Mouse (Mus musculus): ENCODE data around the gene Cd200. TPM values are rescaled to one million over a fixed set of nuclear protein-coding genes. Genes with fewer than 3 reads are reported as not detected.

Gene Cd200
- polyA plus RNA-seq, 1 experiment from 2014 or later = 3.2 TPM

GRCm38 (mm10) chr16:45334891-45335290, 74.0 kb downstream of the Cd200 start:
- Histone ChIP-seq H3K27ac (ENCODE audit: low read depth) (no peak overlapping the region), H3K4me2 (ENCODE audit: low read depth, low read length) (no peak overlapping the region), H3K4me3 (ENCODE audit: low read depth, low read length) (no peak overlapping the region), H3K36me3 (replicated peaks; ENCODE audit: insufficient read depth, low read length) (no peaks in the 10 kb centered on the region), H3K4me1 (ENCODE audit: insufficient read depth) (no peaks in the 10 kb centered on the region), H3K9ac (replicated peaks) (no peak overlapping the region), H3K9me3 (ENCODE audit: low read length) (no peaks in the 10 kb centered on the region), H3K27me3 (ENCODE audit: insufficient read depth, low read length) (no peaks in the 10 kb centered on the region)
- DNase-seq (no peak), ATAC-seq (no peak)
- TF ChIP-seq EP300 (IDR thresholded peaks at IDR 0.05; ENCODE audit: low read depth) (no peak), CTCF (IDR thresholded peaks at IDR 0.05; ENCODE audit: low read depth) (no peak)
- WGBS (ENCODE audit: insufficient replicate concordance) = 73% methylated on average over 5 of the region's 5 CpGs

- TF ChIP-seq CTCF (IDR thresholded peaks at IDR 0.05; ENCODE audit: low read depth) = no peak
- TF ChIP-seq EP300 (IDR thresholded peaks at IDR 0.05; ENCODE audit: low read depth) = no peak
- 66% methylated on average over 2 of the region's 2 CpGs for WGBS (ENCODE audit: insufficient replicate concordance)
- no peaks in the 10 kb centered on the region for H3K36me3 ChIP-seq (replicated peaks; ENCODE audit: insufficient read depth, low read length)
- no peak overlapping the region for H3K9ac ChIP-seq (replicated peaks)
- no peaks in the 10 kb centered on the region for H3K4me1 ChIP-seq (ENCODE audit: insufficient read depth)
- DNase-seq = no peak
- H3K9me3 ChIP-seq (ENCODE audit: low read length) = no peaks in the 10 kb centered on the region
- H3K4me3 ChIP-seq (ENCODE audit: low read depth, low read length) = no peak overlapping the region
- H3K27ac ChIP-seq (ENCODE audit: low read depth) = no peak overlapping the region
- no peaks in the 10 kb centered on the region for H3K27me3 ChIP-seq (ENCODE audit: insufficient read depth, low read length)
- no peak for ATAC-seq
- no peak overlapping the region for H3K4me2 ChIP-seq (ENCODE audit: low read depth, low read length)
Measured at GRCm38 (mm10) chr16:45334376-45334765, 74.5 kb downstream of the Cd200 start.

- Histone ChIP-seq H3K4me3 (ENCODE audit: low read depth, low read length) (no peak overlapping the region), H3K4me2 (ENCODE audit: low read depth, low read length) (no peak overlapping the region), H3K9me3 (ENCODE audit: low read length) (no peaks in the 10 kb centered on the region), H3K9ac (replicated peaks) (no peak overlapping the region), H3K4me1 (ENCODE audit: insufficient read depth) (no peaks in the 10 kb centered on the region), H3K27me3 (ENCODE audit: insufficient read depth, low read length) (no peaks in the 10 kb centered on the region), H3K27ac (ENCODE audit: low read depth) (no peak overlapping the region), H3K36me3 (replicated peaks; ENCODE audit: insufficient read depth, low read length) (no peaks in the 10 kb centered on the region)
- WGBS (ENCODE audit: insufficient replicate concordance) = 80% methylated on average over 8 of the region's 8 CpGs
- no peak for ATAC-seq
- no peak for DNase-seq
- TF ChIP-seq CTCF (IDR thresholded peaks at IDR 0.05; ENCODE audit: low read depth) (no peak), EP300 (IDR thresholded peaks at IDR 0.05; ENCODE audit: low read depth) (no peak)
Measured at GRCm38 (mm10) chr16:45333678-45334375, 75.0 kb downstream of the Cd200 start.

GRCm38 (mm10) chr16:45332591-45332990, 76.3 kb downstream of the Cd200 start:
- Histone ChIP-seq H3K27ac (ENCODE audit: low read depth) (no peak overlapping the region), H3K4me3 (ENCODE audit: low read depth, low read length) (no peak overlapping the region), H3K9me3 (ENCODE audit: low read length) (no peaks in the 10 kb centered on the region), H3K4me2 (ENCODE audit: low read depth, low read length) (no peak overlapping the region), H3K27me3 (ENCODE audit: insufficient read depth, low read length) (no peaks in the 10 kb centered on the region), H3K9ac (replicated peaks) (no peak overlapping the region), H3K4me1 (ENCODE audit: insufficient read depth) (no peaks in the 10 kb centered on the region), H3K36me3 (replicated peaks; ENCODE audit: insufficient read depth, low read length) (no peaks in the 10 kb centered on the region)
- WGBS (ENCODE audit: insufficient replicate concordance) = 72% methylated on average over 8 of the region's 8 CpGs
- ATAC-seq (no peak), DNase-seq (no peak)
- TF ChIP-seq EP300 (IDR thresholded peaks at IDR 0.05; ENCODE audit: low read depth) (no peak), CTCF (IDR thresholded peaks at IDR 0.05; ENCODE audit: low read depth) (no peak)

Other genes with a start within 250 kb of the Cd200 start
- 0.62 and 0.87 TPM in 2 replicates for gene Btla, start 184.7 kb downstream of the Cd200 start, polyA plus RNA-seq (2015; fragmentation: Nextera tagmentation; extraction: Ambion mirVana)
- gene Gm609, start 83.9 kb upstream of the Cd200 start, polyA plus RNA-seq (2015; fragmentation: Nextera tagmentation; extraction: Ambion mirVana) = 0.13 and 0.14 TPM in 2 replicates
- not detected in 2 replicates for gene Gm17783, start 123.0 kb upstream of the Cd200 start, polyA plus RNA-seq (2015; fragmentation: Nextera tagmentation; extraction: Ambion mirVana)
- gene Slc9c1, start 126.3 kb upstream of the Cd200 start, polyA plus RNA-seq (2015; fragmentation: Nextera tagmentation; extraction: Ambion mirVana) = not detected in 2 replicates
- 2.4 and 2.8 TPM in 2 replicates for gene Gcsam, start 201.3 kb upstream of the Cd200 start, polyA plus RNA-seq (2015; fragmentation: Nextera tagmentation; extraction: Ambion mirVana)
- 0.30 and 0.34 TPM in 2 replicates for gene BC016579, start 245.0 kb upstream of the Cd200 start, polyA plus RNA-seq (2015; fragmentation: Nextera tagmentation; extraction: Ambion mirVana)